Mouse (Mus musculus): Measurements from ENCODE around the gene Kdelr3. TPM values are rescaled to one million over a fixed set of nuclear protein-coding genes. Genes with fewer than 3 reads are reported as not detected.

The Kdelr3 gene
- polyA plus RNA-seq, 1 experiment from 2014 or later, result 38.2 TPM

DNA sequence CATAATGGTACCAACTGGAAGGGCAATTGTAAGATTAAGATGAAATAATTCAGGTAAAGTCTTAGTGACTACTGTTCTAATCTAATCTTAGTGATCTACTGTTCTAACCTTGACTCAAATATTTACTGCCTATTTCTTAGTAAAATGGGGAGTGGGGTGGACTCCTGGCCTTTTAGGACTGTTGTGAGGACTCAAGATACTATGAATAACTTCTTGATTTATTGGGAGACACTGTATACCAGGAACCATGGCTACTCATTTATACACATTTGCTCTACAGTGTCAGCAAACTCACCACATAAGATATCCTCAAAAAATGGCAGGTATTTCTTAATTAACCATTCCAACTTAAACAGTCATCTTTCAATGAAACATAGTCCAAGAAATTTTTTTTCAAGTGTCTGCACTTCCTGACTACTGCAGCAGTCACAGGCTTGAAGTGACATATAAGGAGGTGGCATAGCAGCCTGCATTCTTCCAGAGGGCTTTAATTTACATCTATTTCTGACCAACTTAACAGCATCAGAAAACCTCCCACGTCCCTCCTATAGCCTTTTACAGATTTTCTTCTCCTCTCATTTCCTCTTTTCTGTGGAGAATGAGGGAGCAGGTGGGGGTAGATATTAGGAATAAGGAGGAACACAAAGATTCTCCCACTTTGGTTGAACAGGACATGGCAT, 59.5 kb downstream of the Kdelr3 start:
- Histone ChIP-seq H3K4me2 (replicated peaks; ENCODE audit: low read depth, low read length) (no peak overlapping the region), H3K9ac (ENCODE audit: low read depth, low read length) (no peak overlapping the region), H3K4me1 (ENCODE audit: control insufficient read depth, insufficient read depth, low read length) (no peaks in the 10 kb centered on the region), H3K4me3 (ENCODE audit: low read length) (no peak overlapping the region), H3K9me3 (ENCODE audit: control insufficient read depth, low read length) (no peaks in the 10 kb centered on the region), H3K27me3 (ENCODE audit: control insufficient read depth, insufficient read depth, low read length) (no peaks in the 10 kb centered on the region), H3K36me3 (ENCODE audit: control insufficient read depth, insufficient read depth, low read length) (no peaks in the 10 kb centered on the region), H3K27ac (ENCODE audit: low read depth, low read length) (no peak overlapping the region)
- 73% methylated on average over 1 of the region's 1 CpGs for WGBS
- no peak for ATAC-seq (ENCODE audit: low FRiP score, low TSS enrichment)

DNA sequence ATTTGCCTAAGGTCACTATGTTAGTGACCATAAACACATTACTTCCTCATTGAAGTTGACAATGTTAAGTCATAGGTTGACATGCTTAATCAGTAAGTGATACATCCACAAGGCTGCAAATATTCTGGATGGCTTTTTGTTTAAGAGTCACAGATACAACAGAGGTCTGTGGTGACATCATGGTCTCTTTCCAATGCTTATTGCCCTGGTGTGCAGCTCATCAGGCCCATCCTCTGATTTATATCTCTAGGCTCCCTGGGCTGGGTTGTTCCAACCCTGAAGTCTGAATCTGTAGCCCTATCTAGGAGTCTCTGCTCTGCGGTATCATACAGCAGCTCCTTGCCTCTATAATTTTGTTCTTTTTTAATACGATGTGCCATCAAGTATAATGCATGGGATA, 60.7 kb downstream of the Kdelr3 start:
- no peaks in the 10 kb centered on the region for H3K27me3 ChIP-seq (ENCODE audit: control insufficient read depth, insufficient read depth, low read length)
- no peak overlapping the region for H3K4me3 ChIP-seq (ENCODE audit: low read length)
- no peak overlapping the region for H3K27ac ChIP-seq (ENCODE audit: low read depth, low read length)
- 93% methylated on average over 2 of the region's 2 CpGs for WGBS
- no peak overlapping the region for H3K9ac ChIP-seq (ENCODE audit: low read depth, low read length)
- no peaks in the 10 kb centered on the region for H3K4me1 ChIP-seq (ENCODE audit: control insufficient read depth, insufficient read depth, low read length)
- H3K36me3 ChIP-seq (ENCODE audit: control insufficient read depth, insufficient read depth, low read length), result no peaks in the 10 kb centered on the region
- H3K9me3 ChIP-seq (ENCODE audit: control insufficient read depth, low read length), result no peaks in the 10 kb centered on the region
- ATAC-seq (ENCODE audit: low FRiP score, low TSS enrichment), result no peak
- H3K4me2 ChIP-seq (replicated peaks; ENCODE audit: low read depth, low read length), result no peak overlapping the region

Small RNAs within 50 kb of the gene (microRNA-seq; reads per million reads assigned to microRNA genes)
- gene Gm44302, result not detected

Other genes starting within 250 kb of the Kdelr3 start
- 6.1 and 10.3 TPM in 2 replicates for gene Baiap2l2, start 230.9 kb upstream of the Kdelr3 start, polyA plus RNA-seq (2014; fragmentation: Nextera tagmentation; extraction: Ambion mirVana)
- gene Pla2g6, start 188.0 kb upstream of the Kdelr3 start, polyA plus RNA-seq (2014; fragmentation: Nextera tagmentation; extraction: Ambion mirVana), result 10.9 and 17.0 TPM in 2 replicates
- 3.4 and 3.6 TPM in 2 replicates for gene Maff, start 169.8 kb upstream of the Kdelr3 start, polyA plus RNA-seq (2014; fragmentation: Nextera tagmentation; extraction: Ambion mirVana)
- 45.8 and 63.1 TPM in 2 replicates for gene Tmem184b, start 112.8 kb upstream of the Kdelr3 start, polyA plus RNA-seq (2014; fragmentation: Nextera tagmentation; extraction: Ambion mirVana)
- 88.8 and 107 TPM in 2 replicates for gene Csnk1e, start 60.8 kb upstream of the Kdelr3 start, polyA plus RNA-seq (2014; fragmentation: Nextera tagmentation; extraction: Ambion mirVana)
- gene Kcnj4, start 11.2 kb upstream of the Kdelr3 start, polyA plus RNA-seq (2014; fragmentation: Nextera tagmentation; extraction: Ambion mirVana), result 0.23 TPM in 1 of 2 replicates, not detected in the other
- gene Ddx17, start 30.3 kb downstream of the Kdelr3 start, polyA plus RNA-seq (2014; fragmentation: Nextera tagmentation; extraction: Ambion mirVana), result 84.7 and 93.8 TPM in 2 replicates
- 1.4 and 2.0 TPM in 2 replicates for gene Dmc1, start 88.7 kb downstream of the Kdelr3 start, polyA plus RNA-seq (2014; fragmentation: Nextera tagmentation; extraction: Ambion mirVana)
- 1.6 and 2.7 TPM in 2 replicates for gene Fam227a, start 142.5 kb downstream of the Kdelr3 start, polyA plus RNA-seq (2014; fragmentation: Nextera tagmentation; extraction: Ambion mirVana)
- 52.4 and 56.0 TPM in 2 replicates for gene Cby1, start 142.8 kb downstream of the Kdelr3 start, polyA plus RNA-seq (2014; fragmentation: Nextera tagmentation; extraction: Ambion mirVana)
- 274 and 346 TPM in 2 replicates for gene Tomm22, start 154.4 kb downstream of the Kdelr3 start, polyA plus RNA-seq (2014; fragmentation: Nextera tagmentation; extraction: Ambion mirVana)
- 11.9 and 13.0 TPM in 2 replicates for gene Josd1, start 171.5 kb downstream of the Kdelr3 start, polyA plus RNA-seq (2014; fragmentation: Nextera tagmentation; extraction: Ambion mirVana)
- 20.3 and 31.6 TPM in 2 replicates for gene Gtpbp1, start 174.4 kb downstream of the Kdelr3 start, polyA plus RNA-seq (2014; fragmentation: Nextera tagmentation; extraction: Ambion mirVana)
- gene Sun2, start 226.1 kb downstream of the Kdelr3 start, polyA plus RNA-seq (2014; fragmentation: Nextera tagmentation; extraction: Ambion mirVana), result 5.1 and 6.9 TPM in 2 replicates